Mouse (Mus musculus) heart, adult 10 weeks (tissue): ENCODE results near the gene Gm10340. TPM values are rescaled to one million over a fixed set of nuclear protein-coding genes. Genes with fewer than 3 reads are reported as not detected.

ENCODE experiments used
- polyA plus RNA-seq: library from polyadenylated mRNA; stranded (reverse); fragments of 350-450 nt; fragmentation: Illumina TruSeq; extraction: RNeasy Lipid Tissue Mini Kit (QIAGEN cat#74804); gene quantifications from one replicate; pipeline ENCODE4 v1.2.3, GENCODE M21; 2014; ENCODE audit warnings: low read depth, low replicate concordance

Gm10340 gene
- not detected for polyA plus RNA-seq

GRCm38 (mm10) chr14:3133697-3134096, at the start of gene Gm10340:
Gm10340 (plus strand) TSS chr14:3133997.

GRCm38 (mm10) chr14:3187955-3188354, 54.2 kb downstream of the Gm10340 start, which contains the start of gene Gm5795:
Gm5795 (plus strand) TSS chr14:3188255.

Other genes with a start within 250 kb of the Gm10340 start
- gene Gm2888, start 104.0 kb upstream of the Gm10340 start, polyA plus RNA-seq, result not detected
- gene Gm2897, start 84.7 kb upstream of the Gm10340 start, polyA plus RNA-seq, result 0.31 TPM
- not detected for gene Gm5795, start 54.3 kb downstream of the Gm10340 start, polyA plus RNA-seq
- 1.8 TPM for gene D830030K20Rik, start 74.5 kb downstream of the Gm10340 start, polyA plus RNA-seq
- gene Gm2956, start 198.6 kb downstream of the Gm10340 start, polyA plus RNA-seq, result not detected